Mouse (Mus musculus): Measurements from ENCODE around the gene Exoc4. TPM values are rescaled to one million over a fixed set of nuclear protein-coding genes. Genes with fewer than 3 reads are reported as not detected.

Exoc4 gene
- polyA plus RNA-seq, 1 experiment from 2014 or later = 5.0 TPM

- ATAC-seq (no peak), DNase-seq (no peak)
- Histone ChIP-seq H3K27me3 (ENCODE audit: insufficient read depth, low read length) (no peaks in the 10 kb centered on the region), H3K4me2 (ENCODE audit: low read depth, low read length) (no peak overlapping the region), H3K27ac (ENCODE audit: low read depth) (no peak overlapping the region), H3K9ac (replicated peaks) (no peak overlapping the region), H3K36me3 (replicated peaks; ENCODE audit: insufficient read depth, low read length) (no peaks in the 10 kb centered on the region; the same call in 1 of the 2 replicates), H3K4me1 (ENCODE audit: insufficient read depth) (no peaks in the 10 kb centered on the region), H3K9me3 (ENCODE audit: low read length) (no peaks in the 10 kb centered on the region), H3K4me3 (ENCODE audit: low read depth, low read length) (no peak overlapping the region)
- WGBS (ENCODE audit: insufficient replicate concordance) = 62% methylated on average over 2 of the region's 2 CpGs
- TF ChIP-seq CTCF (IDR thresholded peaks at IDR 0.05; ENCODE audit: low read depth) (no peak), EP300 (IDR thresholded peaks at IDR 0.05; ENCODE audit: low read depth) (no peak)
Observed at GRCm38 (mm10) chr6:33814386-33814785, 565.5 kb downstream of the Exoc4 start.

GRCm38 (mm10) chr6:33823171-33823570 is 574.3 kb downstream of the Exoc4 start:
- Histone ChIP-seq H3K27me3 (ENCODE audit: insufficient read depth, low read length) (no peaks in the 10 kb centered on the region), H3K4me3 (ENCODE audit: low read depth, low read length) (no peak overlapping the region), H3K4me2 (ENCODE audit: low read depth, low read length) (no peak overlapping the region), H3K27ac (ENCODE audit: low read depth) (no peak overlapping the region), H3K36me3 (replicated peaks; ENCODE audit: insufficient read depth, low read length) (no peaks in the 10 kb centered on the region), H3K9me3 (ENCODE audit: low read length) (no peaks in the 10 kb centered on the region), H3K9ac (replicated peaks) (no peak overlapping the region), H3K4me1 (ENCODE audit: insufficient read depth) (no peaks in the 10 kb centered on the region)
- TF ChIP-seq CTCF (IDR thresholded peaks at IDR 0.05; ENCODE audit: low read depth) (no peak), EP300 (IDR thresholded peaks at IDR 0.05; ENCODE audit: low read depth) (no peak)
- DNase-seq (no peak), ATAC-seq (no peak)
- 83% methylated on average over 2 of the region's 2 CpGs for WGBS (ENCODE audit: insufficient replicate concordance)

- ATAC-seq = no peak
- whole genome bisulfite sequencing (ENCODE audit: insufficient replicate concordance) = 54% methylated on average over 6 of the region's 6 CpGs
- Histone ChIP-seq H3K27me3 (ENCODE audit: insufficient read depth, low read length) (no peaks in the 10 kb centered on the region), H3K4me2 (ENCODE audit: low read depth, low read length) (no peak overlapping the region), H3K4me3 (ENCODE audit: low read depth, low read length) (no peak overlapping the region), H3K4me1 (ENCODE audit: insufficient read depth) (no peaks in the 10 kb centered on the region), H3K9me3 (ENCODE audit: low read length) (no peaks in the 10 kb centered on the region), H3K9ac (replicated peaks) (no peak overlapping the region), H3K27ac (ENCODE audit: low read depth) (no peak overlapping the region), H3K36me3 (replicated peaks; ENCODE audit: insufficient read depth, low read length) (no peaks in the 10 kb centered on the region)
- TF ChIP-seq CTCF (IDR thresholded peaks at IDR 0.05; ENCODE audit: low read depth) = no peak
- TF ChIP-seq EP300 (IDR thresholded peaks at IDR 0.05; ENCODE audit: low read depth) = no peak
- no peak for DNase-seq
Observed at GRCm38 (mm10) chr6:33823777-33824302, 575.0 kb downstream of the Exoc4 start.

GRCm38 (mm10) chr6:33828499-33828898 is 579.6 kb downstream of the Exoc4 start:
- H3K9ac ChIP-seq (replicated peaks) = no peak overlapping the region
- no peak overlapping the region for H3K4me2 ChIP-seq (ENCODE audit: low read depth, low read length)
- H3K4me1 ChIP-seq (ENCODE audit: insufficient read depth) = no peaks in the 10 kb centered on the region
- no peak overlapping the region for H3K4me3 ChIP-seq (ENCODE audit: low read depth, low read length)
- no peak for ATAC-seq
- no peak overlapping the region for H3K27ac ChIP-seq (ENCODE audit: low read depth)
- no peaks in the 10 kb centered on the region for H3K36me3 ChIP-seq (replicated peaks; ENCODE audit: insufficient read depth, low read length)
- H3K9me3 ChIP-seq (ENCODE audit: low read length) = no peaks in the 10 kb centered on the region
- H3K27me3 ChIP-seq (ENCODE audit: insufficient read depth, low read length) = no peaks in the 10 kb centered on the region
- 91% methylated on average over 6 of the region's 6 CpGs for WGBS (ENCODE audit: insufficient replicate concordance)
- DNase-seq = no peak
- no peak for TF ChIP-seq EP300 (IDR thresholded peaks at IDR 0.05; ENCODE audit: low read depth)
- no peak for TF ChIP-seq CTCF (IDR thresholded peaks at IDR 0.05; ENCODE audit: low read depth)

- no peak for TF ChIP-seq CTCF (IDR thresholded peaks at IDR 0.05; ENCODE audit: low read depth)
- H3K27me3 ChIP-seq (ENCODE audit: insufficient read depth, low read length) = no peaks in the 10 kb centered on the region
- no peak overlapping the region for H3K4me3 ChIP-seq (ENCODE audit: low read depth, low read length)
- no peak overlapping the region for H3K4me2 ChIP-seq (ENCODE audit: low read depth, low read length)
- DNase-seq (no peak), ATAC-seq (no peak)
- no peak overlapping the region for H3K27ac ChIP-seq (ENCODE audit: low read depth)
- H3K9me3 ChIP-seq (ENCODE audit: low read length) = no peaks in the 10 kb centered on the region
- no peaks in the 10 kb centered on the region for H3K36me3 ChIP-seq (replicated peaks; ENCODE audit: insufficient read depth, low read length)
- no peak overlapping the region for H3K9ac ChIP-seq (replicated peaks)
- 87% methylated on average over 4 of the region's 4 CpGs for WGBS (ENCODE audit: insufficient replicate concordance)
- no peaks in the 10 kb centered on the region for H3K4me1 ChIP-seq (ENCODE audit: insufficient read depth)
Observed at GRCm38 (mm10) chr6:33829261-33829660, 580.4 kb downstream of the Exoc4 start.

- TF ChIP-seq CTCF (IDR thresholded peaks at IDR 0.05; ENCODE audit: low read depth) (no peak), EP300 (IDR thresholded peaks at IDR 0.05; ENCODE audit: low read depth) (no peak)
- Histone ChIP-seq H3K4me3 (ENCODE audit: low read depth, low read length) (no peak overlapping the region), H3K4me1 (ENCODE audit: insufficient read depth) (no peaks in the 10 kb centered on the region), H3K9me3 (ENCODE audit: low read length) (no peaks in the 10 kb centered on the region), H3K27ac (ENCODE audit: low read depth) (no peak overlapping the region), H3K27me3 (ENCODE audit: insufficient read depth, low read length) (no peaks in the 10 kb centered on the region), H3K36me3 (replicated peaks; ENCODE audit: insufficient read depth, low read length) (no peaks in the 10 kb centered on the region), H3K4me2 (ENCODE audit: low read depth, low read length) (no peak overlapping the region), H3K9ac (replicated peaks) (no peak overlapping the region)
- 80% methylated on average over 3 of the region's 3 CpGs for WGBS (ENCODE audit: insufficient replicate concordance)
- DNase-seq (no peak), ATAC-seq (no peak)
Observed at GRCm38 (mm10) chr6:33831276-33831675, 582.4 kb downstream of the Exoc4 start.

- 75% methylated on average over 4 of the region's 4 CpGs for WGBS (ENCODE audit: insufficient replicate concordance)
- no peak overlapping the region for H3K4me2 ChIP-seq (ENCODE audit: low read depth, low read length)
Observed at GRCm38 (mm10) chr6:33832978-33833377, 584.1 kb downstream of the Exoc4 start.

More at GRCm38 (mm10) chr6:33832978-33833377, 584.1 kb downstream of the Exoc4 start:
- Histone ChIP-seq H3K27ac (ENCODE audit: low read depth) (no peak overlapping the region), H3K9ac (replicated peaks) (no peak overlapping the region), H3K9me3 (ENCODE audit: low read length) (no peaks in the 10 kb centered on the region), H3K36me3 (replicated peaks; ENCODE audit: insufficient read depth, low read length) (no peaks in the 10 kb centered on the region), H3K27me3 (ENCODE audit: insufficient read depth, low read length) (no peaks in the 10 kb centered on the region), H3K4me3 (ENCODE audit: low read depth, low read length) (no peak overlapping the region), H3K4me1 (ENCODE audit: insufficient read depth) (no peaks in the 10 kb centered on the region)
- DNase-seq = no peak
- no peak for ATAC-seq
- TF ChIP-seq EP300 (IDR thresholded peaks at IDR 0.05; ENCODE audit: low read depth) (no peak), CTCF (IDR thresholded peaks at IDR 0.05; ENCODE audit: low read depth) (no peak)
